Mouse (Mus musculus): ENCODE measurements around the gene Hgf.

Gene Hgf

DNA sequence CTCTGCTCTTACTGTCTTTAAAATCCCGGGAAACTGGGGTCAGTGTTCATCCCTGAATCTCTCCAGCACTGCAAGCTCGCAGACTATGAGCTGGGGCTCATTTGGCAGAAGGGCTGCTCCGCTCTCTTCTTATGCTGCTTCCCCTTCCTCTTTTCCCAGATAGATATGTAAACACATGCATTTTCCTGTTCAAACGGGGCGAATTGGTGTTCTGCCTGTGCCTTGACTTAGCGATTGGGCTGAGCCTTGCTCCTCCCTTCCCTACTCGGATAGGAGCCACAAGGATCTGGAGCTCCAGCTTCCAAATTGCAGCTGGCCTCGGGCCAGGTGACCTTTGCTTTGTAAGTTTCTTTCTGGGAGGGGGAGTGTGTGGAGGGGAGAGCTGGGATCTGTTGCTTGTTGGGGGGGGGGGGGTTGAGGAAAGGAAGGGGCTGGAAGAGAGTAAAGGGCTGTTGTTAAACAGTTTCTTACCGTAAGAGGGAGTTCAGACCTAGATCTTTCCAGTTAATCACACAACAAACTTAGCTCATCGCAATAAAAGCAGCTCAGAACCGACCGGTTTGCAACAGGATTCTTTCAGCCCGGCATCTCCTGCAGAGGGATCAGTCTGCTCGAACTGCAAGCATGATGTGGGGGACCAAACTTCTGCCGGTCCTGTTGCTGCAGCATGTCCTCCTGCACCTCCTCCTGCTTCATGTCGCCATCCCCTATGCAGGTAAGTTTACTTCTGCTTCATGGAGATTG lies at the start of gene Hgf:
Gene Hgf, plus strand, starts transcription at position 192 of the 744 bp plus-strand sequence.
- DNase-seq (ENCODE audit: low spot score), result no peak

DNA sequence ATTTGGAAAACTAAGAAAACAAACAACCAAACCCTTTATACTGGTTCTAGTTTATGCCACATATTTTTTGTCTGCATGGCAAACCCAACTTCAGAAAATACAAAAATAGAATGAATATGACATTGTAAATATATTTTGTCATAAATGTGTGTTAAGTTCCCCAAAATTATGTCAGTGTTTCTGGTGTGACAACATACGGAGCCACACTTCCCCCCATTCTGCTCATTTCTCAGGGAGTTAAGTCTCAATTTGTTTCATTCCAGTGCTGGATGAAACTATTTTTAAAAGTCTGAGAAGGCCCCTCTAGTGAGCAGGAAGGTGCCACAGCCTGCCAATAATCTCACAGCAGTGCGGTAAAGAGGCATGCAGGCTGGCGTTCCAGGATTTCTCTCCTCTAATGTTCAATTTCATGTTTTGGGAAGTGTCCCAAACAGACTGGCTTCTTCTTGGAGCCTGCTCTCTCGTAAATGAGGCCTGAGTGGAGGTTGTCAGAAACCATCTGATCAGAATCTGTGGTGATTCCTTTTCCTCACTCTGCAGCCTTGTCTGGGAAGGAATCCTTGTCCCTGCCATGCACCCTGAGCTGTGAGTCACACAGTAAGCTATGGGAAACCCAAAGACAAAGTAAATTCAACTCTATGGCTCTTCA lies 46.5 kb upstream of the Hgf start:
- DNase-seq (ENCODE audit: low spot score), result no peak

DNA sequence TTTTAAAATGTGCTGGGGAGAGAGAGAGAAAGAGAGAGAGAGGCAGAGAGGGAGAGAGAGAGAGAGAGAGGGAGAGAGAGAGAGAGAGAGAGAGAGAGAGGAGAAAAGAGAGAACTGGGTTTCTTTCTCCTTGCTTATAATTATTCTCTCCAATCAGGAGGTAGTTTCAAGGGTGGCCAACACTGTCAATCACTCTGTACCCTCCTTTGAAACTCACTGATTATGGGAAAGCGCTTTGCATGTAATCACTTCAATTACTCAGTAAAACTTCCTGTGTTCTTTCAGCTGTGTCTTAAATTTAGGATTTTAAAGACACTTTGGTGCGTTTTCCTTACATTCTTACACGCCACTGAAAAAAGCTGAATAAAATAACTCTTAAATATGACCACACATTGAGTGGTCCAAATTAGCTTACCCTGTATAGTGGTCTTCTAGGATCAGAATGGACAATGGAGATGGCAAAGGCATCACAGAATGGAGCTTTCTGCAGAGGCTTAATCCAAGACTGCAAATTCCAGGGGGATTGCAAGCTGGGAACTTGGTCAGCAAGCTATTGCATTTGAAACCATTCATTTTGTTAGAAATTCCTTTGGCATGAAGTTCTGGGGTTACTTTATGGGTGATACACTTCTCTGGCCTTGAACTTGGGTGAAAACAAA lies 21.5 kb upstream of the Hgf start:
- no peak for DNase-seq (ENCODE audit: low spot score)

DNA sequence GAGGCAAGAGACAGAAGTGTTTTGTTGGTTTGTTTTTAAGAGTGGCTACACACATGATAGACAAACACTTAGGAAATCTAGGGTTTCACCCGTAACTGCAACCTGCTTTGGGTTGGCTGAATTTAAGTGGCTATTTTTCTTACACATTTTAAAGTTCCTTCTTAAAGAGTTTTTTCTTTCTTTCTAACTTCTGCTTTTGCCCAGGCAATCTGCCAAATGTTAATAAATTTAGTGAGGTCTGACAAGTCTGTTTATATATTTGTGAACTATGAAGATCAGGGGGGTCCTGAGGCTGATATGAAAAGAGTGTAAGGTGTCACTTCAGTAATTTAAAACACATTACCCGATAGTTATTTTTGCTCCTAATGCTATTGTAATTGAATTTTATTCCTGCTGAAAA lies 15.2 kb upstream of the Hgf start:
- DNase-seq (ENCODE audit: low spot score), result no peak

DNA sequence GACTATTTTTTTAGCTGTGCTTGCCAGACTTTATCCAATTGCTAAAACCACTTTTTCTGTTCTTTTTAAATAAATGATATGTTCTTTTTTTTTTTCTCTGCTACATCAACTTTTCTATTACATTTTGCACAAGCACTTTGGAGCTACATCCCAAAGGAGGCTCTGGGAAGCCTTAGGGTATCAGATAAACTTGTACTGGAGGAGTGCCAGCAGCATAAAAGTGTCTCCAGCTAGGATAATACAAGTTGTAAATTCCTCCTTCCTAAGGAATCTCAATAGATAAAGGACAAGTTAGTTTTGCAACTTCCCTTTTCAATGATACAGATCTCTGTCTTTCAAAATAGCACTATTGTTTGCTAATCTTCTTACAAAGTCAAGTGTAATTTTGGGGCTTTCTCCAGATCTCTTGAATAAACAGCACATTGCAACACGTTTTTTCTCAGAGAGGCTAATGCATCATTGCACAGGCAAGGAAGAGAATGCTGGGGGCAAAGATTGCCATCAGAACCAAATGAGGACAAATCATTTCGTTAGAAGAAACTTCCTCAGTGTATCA lies 11.7 kb upstream of the Hgf start:
- no peak for DNase-seq (ENCODE audit: low spot score)

DNA sequence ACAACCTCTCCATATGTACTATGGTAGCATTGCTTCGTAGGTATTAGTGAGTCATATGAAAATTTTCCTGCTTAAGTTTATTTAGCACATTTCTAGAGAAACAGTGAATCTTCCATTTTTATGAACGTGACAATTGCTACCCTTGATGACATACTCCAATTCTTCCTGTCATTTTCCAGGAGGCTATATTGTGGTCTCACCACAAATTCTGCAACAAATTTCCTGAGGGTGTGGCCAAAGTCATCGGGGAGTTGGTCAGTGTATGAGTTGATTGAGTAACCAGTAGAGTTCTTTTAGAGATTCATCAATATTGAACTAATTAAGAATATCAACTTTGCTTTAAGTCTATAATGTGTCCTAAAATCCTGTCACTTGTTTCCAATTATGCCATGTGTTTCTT lies 5.8 kb upstream of the Hgf start:
- DNase-seq (ENCODE audit: low spot score), result no peak

DNA sequence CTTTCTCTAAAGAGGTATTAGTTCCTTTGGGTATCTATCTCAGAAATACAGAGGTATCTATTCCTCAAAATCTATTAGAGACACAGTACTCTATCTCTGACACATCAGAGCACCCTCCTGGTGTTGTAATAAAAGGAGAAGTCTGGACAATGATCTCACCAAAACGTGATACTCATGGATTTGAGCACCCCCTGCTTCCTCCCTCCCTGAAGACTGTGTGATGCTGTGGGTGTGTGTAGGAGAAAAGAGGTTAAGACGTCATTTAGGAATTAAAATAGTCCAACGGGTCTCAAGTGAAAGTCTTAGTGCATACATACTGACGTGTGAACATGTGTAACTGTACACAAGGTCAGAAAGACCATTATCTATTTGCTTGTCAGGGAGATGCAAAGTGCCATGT lies 648 bp upstream of the Hgf start:
- DNase-seq (ENCODE audit: low spot score), result no peak

DNA sequence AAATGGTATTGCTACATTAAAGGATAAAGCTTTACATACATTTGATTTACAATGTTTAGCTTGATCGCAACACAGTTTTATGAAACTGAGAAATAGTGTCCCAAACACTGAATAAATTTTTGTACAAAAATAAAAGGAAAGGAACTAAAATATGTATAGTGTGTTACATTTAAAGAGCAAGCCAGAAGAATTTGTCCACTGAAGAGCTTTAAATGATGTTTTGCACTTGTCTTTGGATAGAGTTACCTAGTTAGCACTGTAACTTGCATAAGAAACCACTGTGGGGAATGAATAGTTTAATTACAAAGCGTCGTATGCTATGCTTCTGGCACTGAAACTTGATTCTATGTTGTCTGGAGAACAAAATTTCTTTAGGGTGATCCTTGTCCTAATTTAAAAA lies 7.0 kb downstream of the Hgf start:
- no peak for DNase-seq (ENCODE audit: low spot score)

DNA sequence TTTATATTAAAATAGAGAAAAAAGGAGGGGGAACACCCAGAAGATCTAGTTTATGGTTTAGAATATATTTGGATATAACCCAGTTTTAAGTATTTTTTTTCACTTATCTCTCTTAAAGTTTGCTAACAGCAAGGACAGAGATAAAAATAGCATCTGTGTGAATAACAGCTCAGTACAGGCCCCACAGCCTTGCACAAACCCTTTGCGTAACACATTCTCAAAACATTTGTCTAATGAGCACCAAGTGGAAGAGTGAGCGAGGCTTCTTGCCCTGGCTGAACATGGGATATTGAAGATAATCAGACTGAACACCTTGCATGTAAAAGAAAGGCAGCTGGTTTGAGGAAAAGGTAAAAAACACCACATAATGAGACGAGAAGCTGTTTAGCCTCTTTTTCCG lies 15.7 kb downstream of the Hgf start:
- no peak for DNase-seq (ENCODE audit: low spot score)

DNA sequence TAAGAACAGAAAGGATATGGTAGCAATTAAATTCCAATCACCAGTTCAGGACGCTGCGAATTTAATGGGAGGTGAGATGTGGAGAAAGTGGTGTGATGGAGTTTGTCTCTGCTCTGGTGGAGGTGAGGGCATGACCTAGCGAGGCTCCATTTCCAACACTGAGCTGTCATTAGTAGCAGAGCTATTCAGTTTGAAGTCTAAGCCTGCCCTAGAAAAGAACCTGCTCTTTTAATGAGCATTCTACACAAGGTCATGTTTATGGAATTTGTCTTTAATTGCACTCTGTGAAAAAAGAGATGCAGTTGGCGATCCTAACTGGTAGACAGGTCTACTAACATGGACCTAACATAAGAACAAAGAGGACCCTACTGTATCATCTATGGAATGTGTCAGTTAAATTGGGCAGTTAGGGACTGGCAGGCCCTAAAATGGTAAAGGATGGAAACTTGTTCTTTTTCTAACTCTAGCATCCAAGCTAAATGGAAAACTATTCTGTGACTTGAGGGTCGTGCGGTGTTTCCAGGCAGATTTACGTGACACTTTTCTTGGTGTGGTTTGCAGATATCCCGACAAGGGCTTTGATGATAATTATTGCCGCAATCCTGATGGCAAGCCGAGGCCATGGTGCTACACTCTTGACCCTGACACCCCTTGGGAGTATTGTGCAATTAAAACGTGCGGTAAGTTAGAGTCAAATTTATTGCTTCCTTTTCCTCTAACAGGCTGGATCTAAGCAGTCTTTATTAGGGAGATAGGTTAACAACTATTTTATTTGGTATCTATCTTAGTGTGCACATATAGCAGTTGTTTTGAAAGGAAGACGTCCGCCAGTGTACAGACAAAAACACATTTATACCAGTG lies 24.8 kb downstream of the Hgf start:
- no peak for DNase-seq (ENCODE audit: low spot score)

DNA sequence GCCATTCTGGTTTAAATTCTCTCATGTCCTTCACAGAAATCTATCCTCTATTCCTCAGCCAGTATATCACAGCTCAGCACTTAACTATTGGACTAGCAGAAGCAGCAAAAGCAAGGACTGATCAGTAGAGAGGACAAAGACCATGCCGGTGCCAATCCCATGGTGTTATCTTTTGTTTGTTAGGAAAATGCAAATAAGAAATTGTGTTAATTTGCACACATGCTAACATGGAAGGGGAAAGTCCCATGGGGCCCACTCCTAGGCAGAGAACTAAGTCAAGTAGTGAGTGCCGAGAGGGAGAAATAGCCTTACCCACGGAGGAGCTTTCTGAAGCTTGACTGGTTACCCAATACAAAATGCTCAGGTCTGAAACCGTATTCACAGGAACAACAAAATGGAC lies 42.4 kb downstream of the Hgf start:
- no peak for DNase-seq (ENCODE audit: low spot score)

DNA sequence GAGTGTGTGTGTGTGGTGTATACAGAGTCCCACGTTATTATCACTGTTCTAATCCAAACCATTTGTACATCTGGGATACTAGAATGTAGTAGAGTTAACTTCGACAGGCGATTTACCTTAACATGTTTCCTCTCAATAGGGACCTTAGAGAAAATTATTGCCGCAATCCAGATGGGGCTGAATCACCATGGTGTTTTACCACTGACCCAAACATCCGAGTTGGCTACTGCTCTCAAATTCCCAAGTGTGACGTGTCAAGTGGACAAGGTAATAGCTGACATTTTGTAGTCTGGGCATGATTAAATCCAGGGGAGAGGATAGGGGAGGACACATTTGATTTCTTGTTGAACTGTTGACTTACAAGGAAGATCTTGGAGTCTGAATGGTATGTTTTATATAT lies 44.7 kb downstream of the Hgf start:
- no peak for DNase-seq (ENCODE audit: low spot score)

DNA sequence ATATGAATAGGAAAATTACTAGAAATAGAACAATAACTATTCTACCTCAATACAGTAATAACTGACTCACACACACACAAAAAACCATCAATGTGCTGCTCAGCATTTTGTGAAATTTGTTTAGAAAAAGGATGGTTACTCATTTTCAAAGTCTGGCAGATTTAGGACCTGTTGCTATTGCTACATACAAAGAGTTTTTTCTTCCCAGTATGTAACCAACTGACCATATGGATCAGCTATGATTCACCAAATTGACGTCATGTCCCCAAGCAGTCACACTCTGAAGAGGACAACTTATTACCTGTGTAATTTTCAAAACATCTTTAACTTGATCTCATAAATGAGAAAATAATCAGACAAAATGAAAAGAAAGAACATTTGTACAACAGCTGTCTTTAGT lies 48.2 kb downstream of the Hgf start:
- no peak for DNase-seq (ENCODE audit: low spot score)

DNA sequence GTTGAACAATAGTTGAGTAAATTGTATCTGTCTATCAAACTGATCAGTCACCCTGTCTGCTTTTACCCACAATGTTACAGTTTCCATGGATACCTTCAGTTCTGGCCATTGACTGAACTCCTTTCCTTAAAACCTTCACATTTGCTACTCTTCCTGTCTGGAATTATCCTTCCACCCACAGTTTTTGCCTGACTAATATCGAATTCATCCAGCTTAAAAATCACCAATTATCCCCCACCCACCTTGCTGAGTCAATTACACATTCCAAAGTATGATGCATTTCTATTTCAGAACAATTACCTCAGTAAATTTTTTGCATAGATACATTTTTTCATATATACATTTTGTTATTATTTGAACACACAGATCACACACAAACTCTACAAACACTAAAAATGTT lies 79.7 kb downstream of the Hgf start:
- no peak for DNase-seq (ENCODE audit: low spot score)

DNA sequence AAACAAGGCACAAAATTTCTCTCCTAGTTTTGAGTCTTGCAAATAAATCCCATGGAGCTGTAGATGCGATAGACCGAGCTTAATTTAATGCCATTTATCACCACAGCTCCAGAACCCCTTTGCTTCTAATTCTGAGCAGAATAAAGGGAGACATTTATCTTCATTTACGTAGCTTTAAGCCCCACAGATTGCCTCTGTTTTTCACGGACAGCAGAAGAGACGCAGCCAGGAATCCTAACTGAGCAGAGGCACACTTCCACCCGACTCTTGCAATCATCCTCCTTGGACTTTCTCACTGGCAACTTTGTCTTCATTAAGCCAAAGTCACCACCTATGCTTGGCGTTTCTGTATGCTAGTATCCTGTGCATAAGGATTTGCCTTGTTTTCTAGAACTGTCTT lies 93.1 kb downstream of the Hgf start:
- DNase-seq (ENCODE audit: low spot score), result no peak

DNA sequence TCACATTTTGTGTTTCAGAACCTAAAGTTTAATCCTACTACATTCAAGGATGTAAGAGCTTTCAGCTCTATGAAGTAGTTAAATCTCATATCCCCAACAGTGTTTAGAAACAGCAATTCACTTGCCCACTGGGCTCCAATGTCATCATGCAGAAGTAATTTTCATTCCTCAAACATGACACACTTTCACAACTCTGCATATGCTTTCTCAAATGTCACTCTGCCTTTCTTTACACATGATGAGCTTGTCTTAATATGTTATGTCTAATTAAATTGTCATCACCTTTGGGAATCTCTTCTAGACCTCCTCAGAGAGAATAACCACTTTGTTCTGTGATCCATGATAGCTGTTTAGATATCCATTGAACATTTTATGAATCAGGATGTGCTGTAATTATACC lies 94.4 kb downstream of the Hgf start:
- DNase-seq (ENCODE audit: low spot score), result no peak

DNA sequence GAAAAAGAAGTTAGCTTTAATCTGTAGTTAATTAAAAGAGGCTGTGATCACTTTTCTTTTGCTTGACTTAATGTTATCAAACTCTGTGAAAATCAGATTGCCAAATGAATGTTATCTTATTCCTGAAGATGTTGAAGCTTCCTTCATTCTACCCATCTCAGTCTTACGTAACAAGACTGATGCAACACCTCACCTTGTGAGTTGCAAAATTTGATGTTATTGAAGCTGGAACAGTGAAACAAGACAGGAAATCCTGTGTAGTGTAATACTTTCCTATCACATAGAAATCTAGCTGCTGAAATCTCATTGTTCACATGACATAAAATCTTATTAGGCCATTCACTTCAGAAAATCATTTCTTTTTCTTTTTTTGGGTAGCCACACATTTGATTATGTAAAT lies 96.9 kb downstream of the Hgf start:
- DNase-seq (ENCODE audit: low spot score), result no peak

DNA sequence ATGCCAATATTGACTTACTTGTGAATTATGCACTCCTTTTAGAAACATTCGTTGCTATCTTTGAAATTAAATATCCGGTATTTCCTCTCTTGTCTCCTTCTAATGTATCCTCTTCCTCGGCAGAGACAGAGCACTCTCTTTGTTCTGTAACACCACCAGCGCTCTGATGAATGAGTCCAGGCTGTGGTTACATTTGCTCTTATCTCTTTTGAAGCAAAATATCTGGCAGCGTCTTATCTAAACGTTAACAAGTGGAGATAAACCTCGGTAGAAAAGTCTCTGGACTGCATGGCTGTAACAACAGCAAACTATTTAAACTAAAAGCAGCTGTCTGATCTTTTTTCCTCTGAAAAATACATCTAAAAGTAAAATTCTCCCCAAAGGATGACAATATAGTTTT lies 100.7 kb downstream of the Hgf start:
- no peak for DNase-seq (ENCODE audit: low spot score)

Measured in T-cell, adult 2 months (primary cell).